Mouse (Mus musculus) MEL (cell line): ENCODE data around the gene Tapt1.

Experiments used
- CTCF ChIP-seq, 3 experiments: IDR thresholded peaks in 2 of 3; conservative IDR thresholded peaks in 1 of 3; 2 replicates each; pipeline ENCODE4 v1.5.1; 2011 to 2012; ENCODE audit warnings: low read length in 3 of 3, low read depth in 2 of 3, mild to moderate bottlenecking in 2 of 3, improper control_type of control experiment in 1 of 3, inconsistent platforms in 1 of 3, mixed read lengths in 1 of 3, moderate library complexity in 1 of 3; ENCODE audit not compliant: control insufficient read depth in 1 of 3, insufficient read depth in 1 of 3, poor library complexity in 1 of 3, severe bottlenecking in 1 of 3
- E2F4 ChIP-seq: IDR thresholded peaks from 2 replicates; pipeline ENCODE4 v1.6.1; 2011; ENCODE audit warnings: low read depth, low read length, improper control_type of control experiment, borderline replicate concordance
- GABPA ChIP-seq: IDR thresholded peaks from 2 replicates; pipeline ENCODE4 v1.6.1; 2012; ENCODE audit warnings: low read depth, mild to moderate bottlenecking, inconsistent platforms, low read length, improper control_type of control experiment, moderate library complexity
- MAX ChIP-seq: IDR thresholded peaks from 2 replicates; pipeline ENCODE4 v1.6.1; 2011; ENCODE audit warnings: low read length, improper control_type of control experiment
- MAZ ChIP-seq: IDR thresholded peaks from 2 replicates; pipeline ENCODE4 v1.6.1; 2012; ENCODE audit warnings: low read depth, mild to moderate bottlenecking, inconsistent platforms, low read length, improper control_type of control experiment
- MYC ChIP-seq: IDR thresholded peaks from 2 replicates; pipeline ENCODE4 v1.6.1; 2011; ENCODE audit warnings: low read depth, mild to moderate bottlenecking, low read length, improper control_type of control experiment, moderate library complexity
- POLR2A ChIP-seq, 2 experiments: IDR thresholded peaks; 2 replicates each; pipeline ENCODE4 v1.6.1; 2011 to 2012; ENCODE audit warnings: low read length in 2 of 2, mild to moderate bottlenecking in 2 of 2, control low read depth in 1 of 2, improper control_type of control experiment in 1 of 2, low read depth in 1 of 2, moderate library complexity in 1 of 2; ENCODE audit not compliant: control insufficient read depth in 1 of 2, insufficient read depth in 1 of 2, poor library complexity in 1 of 2
- TAL1 ChIP-seq: IDR thresholded peaks from 2 replicates; pipeline ENCODE4 v1.6.1; 2012; ENCODE audit warnings: mild to moderate bottlenecking, inconsistent platforms, low read length, moderate library complexity, mixed read lengths
- USF1 ChIP-seq: IDR thresholded peaks from 2 replicates; pipeline ENCODE4 v1.6.1; 2014; ENCODE audit warnings: low read depth, mild to moderate bottlenecking, inconsistent platforms, low read length, improper control_type of control experiment, moderate library complexity

- TF ChIP-seq MYC = no peak
- no peak for TF ChIP-seq CTCF (IDR thresholded peaks at IDR 0.05 in 2 of 3, conservative IDR thresholded peaks at IDR 0.05 in 1 of 3; ENCODE audit: control insufficient read depth in 1 of 3, insufficient read depth in 1 of 3, low read depth in 2 of 3, low read length in 3 of 3, poor library complexity in 1 of 3, severe bottlenecking in 1 of 3)
- no peak for TF ChIP-seq E2F4
- no peak for TF ChIP-seq GABPA
- no peak for TF ChIP-seq TAL1
- no peak for TF ChIP-seq MAZ
- TF ChIP-seq USF1 = no peak
- no peak for TF ChIP-seq POLR2A (IDR thresholded peaks at IDR 0.05; ENCODE audit: control insufficient read depth in 1 of 2, insufficient read depth in 1 of 2, low read depth in 1 of 2, low read length in 2 of 2, poor library complexity in 1 of 2)
- TF ChIP-seq MAX = no peak
Observed at GRCm38 (mm10) chr5:44215118-44215517, 11.3 kb downstream of the Tapt1 start.
